Mouse (Mus musculus) small intestine, adult 2 months (tissue): ENCODE measurements at regions not wholly inside any gene's neighbourhood (a gene's known extent, or its start where the extent isn't known, plus 50 kb on each side); places are given as distances from the start of the nearest gene placed in this dataset.

Source experiments
- H3K27ac ChIP-seq: fragments of 200-500 bp; 2 replicates; pipeline ENCODE4 v1.5.1; 2012; ENCODE audit warnings: low read depth, low read length, control low read depth, inconsistent platforms; ENCODE audit not compliant: insufficient read depth
- H3K27me3 ChIP-seq: fragments of 200-500 bp; 2 replicates; pipeline ENCODE4 v1.6.1; 2012; ENCODE audit warnings: mild to moderate bottlenecking, moderate library complexity, low read length, inconsistent platforms; ENCODE audit not compliant: control insufficient read depth, insufficient read depth
- H3K36me3 ChIP-seq: fragments of 200-500 bp; 2 replicates; pipeline ENCODE4 v1.6.1; 2012; ENCODE audit warnings: mild to moderate bottlenecking, low read length, control low read depth, inconsistent platforms; ENCODE audit not compliant: control insufficient read depth, insufficient read depth
- H3K4me1 ChIP-seq: fragments of 200-500 bp; 2 replicates; pipeline ENCODE4 v1.6.1; 2012; ENCODE audit warnings: low read length, inconsistent platforms, mixed read lengths; ENCODE audit not compliant: control insufficient read depth, insufficient read depth, insufficient read length
- H3K4me3 ChIP-seq: fragments of 200-500 bp; 2 replicates; pipeline ENCODE4 v1.5.1; 2012; ENCODE audit warnings: low read depth, mild to moderate bottlenecking, control low read depth, inconsistent platforms, low read length, moderate library complexity
- CTCF ChIP-seq: fragments of 200-500 bp; IDR thresholded peaks from 2 replicates; pipeline ENCODE4 v1.5.1; 2012; ENCODE audit warnings: low read depth, mild to moderate bottlenecking, control low read depth, inconsistent platforms, low read length, moderate library complexity, mixed read lengths; ENCODE audit not compliant: insufficient replicate concordance, insufficient read length; ENCODE audit errors: extremely low read depth
- POLR2A ChIP-seq: fragments of 200-500 bp; IDR thresholded peaks from 2 replicates; pipeline ENCODE4 v1.6.1; 2012; ENCODE audit warnings: low read depth, mild to moderate bottlenecking, control low read depth, inconsistent platforms, low read length, moderate library complexity
- WGBS: fragments of 180-500 bp; shearing (Covaris S2); methylation state at CpG from one replicate; pipeline ENCODE4 v1.1.7; 2018; 5-methylcytosine and 5-hydroxymethylcytosine counted together

DNA sequence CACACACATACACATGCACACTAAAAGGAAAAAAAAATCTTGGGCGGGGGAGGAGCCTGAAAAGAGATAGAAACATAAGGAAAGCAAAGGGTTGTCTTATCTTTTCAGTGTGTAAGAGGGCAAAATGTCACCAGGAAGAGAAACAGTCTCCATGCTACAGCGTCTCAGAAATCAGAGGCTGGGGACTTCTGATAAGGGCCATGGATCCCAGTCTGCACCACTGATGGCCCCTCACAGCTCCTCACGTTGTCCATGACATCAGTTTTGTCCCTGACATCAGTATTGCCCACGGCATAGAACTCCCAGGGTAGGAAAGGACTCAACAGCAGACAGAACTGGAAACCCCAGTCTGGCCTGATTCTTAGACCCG lies 135.0 kb downstream of the 2410131K14Rik start:
- H3K36me3 ChIP-seq: no peaks in the 10 kb centered on the region
- H3K27ac ChIP-seq: no peak overlapping the region
- no peak for TF ChIP-seq POLR2A
- no peak for TF ChIP-seq CTCF
- H3K4me3 ChIP-seq: no peak overlapping the region
- peaks cover 9% of the 10 kb centered on the region for H3K4me1 ChIP-seq
- H3K27me3 ChIP-seq: no peaks in the 10 kb centered on the region
- 23% methylated on average over 5 of the region's 5 CpGs for WGBS

DNA sequence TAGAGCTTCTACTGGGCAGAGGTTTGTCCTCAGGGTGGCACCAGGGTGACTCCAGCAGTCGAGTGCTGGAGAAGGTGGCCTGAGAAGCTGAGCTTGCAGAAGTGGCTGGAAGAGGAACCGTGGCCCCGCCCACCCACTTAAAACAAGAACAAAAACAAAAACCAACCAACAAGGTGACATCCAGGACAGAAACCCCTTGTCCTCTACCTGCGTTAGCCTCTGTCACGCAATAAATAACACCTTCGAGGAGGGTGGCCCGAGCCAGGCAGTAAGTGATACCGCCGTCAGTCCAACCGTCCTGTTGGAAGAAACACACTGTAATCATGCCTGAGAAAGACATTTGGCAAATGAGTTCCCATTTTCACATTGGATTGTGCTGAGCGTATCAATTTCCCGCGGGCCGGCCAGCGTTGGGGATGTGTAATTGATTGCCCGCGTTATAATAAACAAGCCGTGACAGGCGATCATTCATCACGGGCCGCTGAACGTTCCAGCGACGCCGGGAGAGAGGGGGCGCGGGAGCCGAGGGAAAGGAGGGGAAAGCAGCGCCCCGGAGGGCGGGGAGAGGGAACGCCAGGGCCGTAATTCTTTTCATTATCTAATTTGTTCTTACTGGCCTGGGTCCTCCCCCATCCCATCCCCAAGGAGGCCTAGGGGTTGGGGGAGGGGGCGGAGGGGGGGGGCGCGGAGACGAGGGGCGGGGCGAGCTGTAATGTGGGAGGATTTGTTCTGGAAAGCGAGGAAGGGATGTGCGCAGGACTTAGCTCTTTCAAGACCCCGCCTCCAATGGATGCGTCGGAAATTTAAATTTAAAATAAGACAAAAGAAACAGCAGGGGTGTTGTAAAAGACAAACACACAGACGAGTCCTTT lies 135.6 kb downstream of the 2410131K14Rik start:
- 1% methylated on average over 44 of the region's 45 CpGs for WGBS
- H3K36me3 ChIP-seq: no peaks in the 10 kb centered on the region
- peak overlapping the region; percentile 11; the same call in 1 of the 2 replicates for H3K27ac ChIP-seq
- no peaks in the 10 kb centered on the region for H3K27me3 ChIP-seq
- TF ChIP-seq CTCF: 0 out of 2 replicates have a peak, but pooled peaks have one; percentile 4
- no peak for TF ChIP-seq POLR2A
- H3K4me3 ChIP-seq: peak overlapping the region; percentile 58
- peaks cover 7% of the 10 kb centered on the region for H3K4me1 ChIP-seq

DNA sequence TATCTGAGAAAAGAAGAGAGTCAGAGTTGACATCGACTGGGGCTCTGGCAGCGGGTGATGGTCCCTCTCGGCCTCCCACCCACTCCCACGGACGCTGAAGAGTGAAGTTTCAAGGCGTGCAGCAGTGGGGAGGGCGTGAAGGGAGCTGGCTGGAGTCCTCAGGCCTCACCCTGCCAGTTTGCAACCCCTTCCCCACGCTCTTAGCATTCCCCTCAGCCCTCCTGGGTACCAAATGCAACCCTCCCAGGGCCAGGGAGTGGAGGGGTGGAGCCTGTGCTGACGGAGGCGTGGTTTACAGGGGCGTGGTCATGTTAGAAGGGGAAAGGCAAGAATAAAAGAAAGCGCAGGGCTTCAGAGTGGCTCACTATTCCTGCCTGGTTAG lies 136.3 kb downstream of the 2410131K14Rik start:
- Histone ChIP-seq H3K27ac (peak overlapping the region; percentile 11; the same call in 1 of the 2 replicates), H3K4me1 (peaks cover 3% of the 10 kb centered on the region), H3K36me3 (no peaks in the 10 kb centered on the region), H3K27me3 (no peaks in the 10 kb centered on the region), H3K4me3 (peak overlapping the region; percentile 58)
- TF ChIP-seq CTCF (no peak), POLR2A (no peak)
- WGBS: 1% methylated on average over 12 of the region's 12 CpGs

DNA sequence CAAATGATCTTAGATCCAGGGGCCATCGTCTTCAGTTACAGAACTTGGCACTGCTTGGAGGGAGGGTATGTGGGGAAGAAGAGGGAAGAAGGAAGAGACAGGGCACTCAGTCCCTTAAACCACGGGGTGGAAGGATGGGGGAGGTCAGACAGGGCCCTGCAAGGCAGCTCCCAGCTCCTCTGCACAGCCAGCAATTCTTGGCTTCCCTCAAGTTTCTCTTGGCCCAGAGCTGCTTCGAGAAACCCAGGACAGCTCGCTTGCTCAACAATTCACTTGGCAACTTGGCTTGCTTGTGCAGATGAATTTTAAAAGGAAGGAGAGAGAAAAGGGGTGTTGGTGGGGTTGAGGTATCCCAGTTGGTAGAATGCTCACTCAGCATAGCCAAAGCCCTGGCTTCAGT lies 141.1 kb downstream of the 2410131K14Rik start:
- TF ChIP-seq POLR2A: no peak
- TF ChIP-seq CTCF: no peak
- H3K27ac ChIP-seq: no peak overlapping the region
- no peaks in the 10 kb centered on the region for H3K27me3 ChIP-seq
- WGBS: 56% methylated on average over 4 of the region's 4 CpGs
- peaks cover 3% of the 10 kb centered on the region for H3K4me1 ChIP-seq
- no peaks in the 10 kb centered on the region for H3K36me3 ChIP-seq
- H3K4me3 ChIP-seq: no peak overlapping the region

DNA sequence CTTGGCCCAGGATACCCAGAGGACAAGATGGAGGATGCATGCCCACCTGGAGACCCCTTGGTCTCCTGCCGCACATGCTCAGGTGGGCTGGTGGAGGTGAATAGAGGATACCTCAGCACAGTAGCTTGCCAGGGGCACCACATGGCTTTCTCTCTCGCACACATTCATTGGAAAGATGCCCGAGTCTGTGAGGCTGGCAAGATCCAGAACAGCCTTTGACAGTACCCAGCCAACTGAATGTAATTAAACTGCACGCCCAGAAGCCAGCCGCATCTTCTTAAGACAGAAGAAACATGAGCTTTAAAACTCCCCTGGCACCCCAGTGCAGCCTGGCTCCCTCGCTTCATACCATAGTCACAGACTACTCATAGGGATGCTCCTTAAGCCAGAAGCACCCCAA lies 143.4 kb downstream of the 2410131K14Rik start:
- Histone ChIP-seq H3K4me1 (peaks cover 3% of the 10 kb centered on the region), H3K27me3 (no peaks in the 10 kb centered on the region), H3K27ac (no peak overlapping the region), H3K4me3 (no peak overlapping the region), H3K36me3 (no peaks in the 10 kb centered on the region)
- 92% methylated on average over 6 of the region's 6 CpGs for WGBS
- TF ChIP-seq POLR2A: no peak
- no peak for TF ChIP-seq CTCF

DNA sequence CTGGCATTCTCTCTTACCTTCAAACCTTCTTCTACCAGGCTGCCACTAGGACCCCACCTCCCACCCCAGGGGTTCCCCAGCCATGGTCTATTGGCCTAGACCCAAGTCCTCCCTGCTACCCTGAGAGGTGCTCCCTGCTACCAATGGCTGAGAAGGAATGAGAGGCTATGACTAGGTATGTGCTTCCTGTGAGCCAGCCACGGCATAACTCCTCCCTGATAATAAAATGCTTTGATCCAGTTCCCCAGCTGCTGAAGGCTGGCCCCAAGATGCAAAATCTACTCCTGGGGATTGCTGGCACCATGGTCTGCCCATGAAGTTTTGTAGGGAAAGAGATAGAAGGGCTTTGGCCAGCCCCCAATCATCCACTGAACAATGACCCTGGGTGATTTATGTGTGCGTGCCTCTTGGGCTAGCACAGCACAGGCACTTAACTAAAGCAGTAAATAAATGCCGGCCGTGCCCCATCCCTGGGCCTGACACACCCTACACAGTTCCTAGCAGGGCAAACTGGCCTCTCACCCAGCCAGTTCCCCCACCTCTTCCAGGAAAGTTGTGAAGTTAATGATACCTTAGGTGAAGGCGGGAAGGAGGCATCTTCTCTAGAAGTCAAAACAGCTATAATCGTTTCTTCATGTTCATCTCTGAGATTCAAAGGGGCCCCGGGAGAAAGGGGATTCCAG lies 145.8 kb downstream of the 2410131K14Rik start:
- 38% methylated on average over 7 of the region's 7 CpGs for WGBS
- H3K36me3 ChIP-seq: no peaks in the 10 kb centered on the region
- no peak overlapping the region for H3K4me3 ChIP-seq
- H3K27ac ChIP-seq: no peak overlapping the region
- TF ChIP-seq CTCF: no peak
- no peak for TF ChIP-seq POLR2A
- H3K27me3 ChIP-seq: no peaks in the 10 kb centered on the region
- H3K4me1 ChIP-seq: peaks cover 3% of the 10 kb centered on the region

DNA sequence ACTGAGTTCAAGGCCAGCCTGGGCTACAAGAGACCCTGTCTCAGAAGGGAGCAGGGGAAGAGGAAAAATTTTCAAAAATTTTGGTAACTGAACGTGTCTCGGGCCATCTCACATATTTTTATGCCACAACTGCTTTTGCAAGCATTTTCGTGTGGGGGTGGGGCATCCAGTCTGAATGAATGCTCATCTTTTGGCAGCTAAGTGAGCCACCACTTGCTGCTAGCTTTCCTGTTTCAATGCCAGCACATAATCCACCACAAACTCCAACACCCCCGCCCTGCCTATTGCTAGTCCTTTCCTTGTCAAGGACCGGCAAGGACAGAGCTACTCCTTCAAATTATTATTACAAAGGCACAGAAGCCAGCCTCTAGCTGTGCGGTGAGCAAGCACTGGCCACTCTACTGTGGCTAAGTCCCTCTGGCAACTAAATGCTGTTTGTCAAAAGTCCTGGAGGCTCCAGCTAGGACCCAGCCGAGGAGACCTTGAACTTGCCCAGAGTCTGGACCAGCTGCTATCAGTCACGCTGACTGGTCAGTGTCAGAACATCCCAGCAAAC lies 148.0 kb downstream of the 2410131K14Rik start:
- H3K27me3 ChIP-seq: no peaks in the 10 kb centered on the region
- H3K4me3 ChIP-seq: no peak overlapping the region
- 78% methylated on average over 8 of the region's 8 CpGs for WGBS
- no peak for TF ChIP-seq POLR2A
- no peak for TF ChIP-seq CTCF
- no peak overlapping the region for H3K27ac ChIP-seq
- peaks cover 3% of the 10 kb centered on the region for H3K4me1 ChIP-seq
- H3K36me3 ChIP-seq: no peaks in the 10 kb centered on the region
